Mouse (Mus musculus): ENCODE measurements around the gene Arl14ep.

DNA sequence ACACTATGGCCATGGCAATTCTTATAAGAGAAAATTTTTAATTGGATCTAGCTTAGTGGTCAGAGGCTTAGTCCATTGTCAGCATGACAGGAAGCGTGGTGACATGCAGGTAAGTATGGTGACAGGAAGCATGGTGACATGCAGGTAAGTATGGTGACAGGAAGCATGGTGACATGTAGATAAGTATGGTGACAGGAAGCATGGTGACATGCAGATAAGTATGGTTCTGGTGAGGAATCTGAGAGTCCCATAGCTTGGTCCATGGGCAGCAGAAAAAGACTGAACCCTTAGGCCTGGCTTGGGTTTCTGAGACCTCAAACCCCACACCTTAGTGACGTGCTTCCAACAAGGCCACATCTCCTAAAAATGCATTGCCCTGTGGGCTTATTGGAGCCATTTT, 38.5 kb downstream of the Arl14ep start:
- TF ChIP-seq CTCF (IDR thresholded peaks at IDR 0.05; ENCODE audit: low read depth) = no peak
- no peak for TF ChIP-seq EP300 (IDR thresholded peaks at IDR 0.05; ENCODE audit: low read depth)

All from liver, postnatal 0 days (tissue).